Mouse (Mus musculus) gastrocnemius, postnatal 4 days (tissue): Measurements from ENCODE around the gene Tpcn1. TPM values are rescaled to one million over a fixed set of nuclear protein-coding genes. Genes with fewer than 3 reads are reported as not detected.

Experiments
- DNase-seq, 2 experiments: peaks; one replicate each; pipeline ENCODE4 v3.0.0; 2021 to 2022; ENCODE audit warnings: low spot score in 2 of 2, mixed read lengths in 2 of 2
- total RNA-seq, 2 experiments: library from RNA; stranded (reverse); gene quantifications; 2 replicates each; pipeline ENCODE4 v1.2.3; 2021

Tpcn1 gene
- total RNA-seq, 2 experiments from 2014 or later, result 77.7 to 81.3 TPM

DNA sequence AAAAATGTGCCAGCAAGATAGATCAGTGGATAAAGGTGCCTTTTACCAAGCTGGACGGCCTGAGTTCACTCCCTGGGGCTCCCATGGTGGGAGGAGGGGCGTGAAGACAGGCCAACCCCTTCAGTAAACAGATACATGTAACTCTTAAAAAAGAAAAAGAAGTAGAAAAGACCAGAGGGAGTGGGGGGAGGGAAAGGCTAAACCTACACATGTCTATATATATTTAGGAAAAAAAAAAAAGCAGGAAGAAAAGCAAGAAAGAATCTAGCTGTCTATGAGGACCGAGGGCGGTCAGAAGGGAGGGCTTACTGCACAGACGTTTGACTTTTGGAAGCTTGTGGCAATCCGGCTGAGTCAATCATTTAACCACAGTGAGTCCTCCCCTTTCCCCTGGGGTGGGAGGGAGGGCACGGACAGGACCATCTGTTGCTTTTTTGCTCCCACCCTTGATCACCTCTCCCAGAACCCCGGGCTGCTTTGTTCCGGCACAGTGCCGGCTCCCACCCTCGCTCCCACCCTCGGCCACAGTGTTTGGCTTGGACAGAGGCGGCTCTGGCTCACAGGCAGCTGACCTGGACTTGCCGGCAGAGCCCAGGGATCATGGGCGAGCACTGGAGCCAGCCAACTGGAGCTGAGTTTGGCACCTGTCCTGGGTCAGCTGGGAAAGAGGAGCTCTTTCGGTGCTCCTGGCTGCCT is 27.7 kb downstream of the Tpcn1 start:
- peak; percentile 53 to 85 for DNase-seq

DNA sequence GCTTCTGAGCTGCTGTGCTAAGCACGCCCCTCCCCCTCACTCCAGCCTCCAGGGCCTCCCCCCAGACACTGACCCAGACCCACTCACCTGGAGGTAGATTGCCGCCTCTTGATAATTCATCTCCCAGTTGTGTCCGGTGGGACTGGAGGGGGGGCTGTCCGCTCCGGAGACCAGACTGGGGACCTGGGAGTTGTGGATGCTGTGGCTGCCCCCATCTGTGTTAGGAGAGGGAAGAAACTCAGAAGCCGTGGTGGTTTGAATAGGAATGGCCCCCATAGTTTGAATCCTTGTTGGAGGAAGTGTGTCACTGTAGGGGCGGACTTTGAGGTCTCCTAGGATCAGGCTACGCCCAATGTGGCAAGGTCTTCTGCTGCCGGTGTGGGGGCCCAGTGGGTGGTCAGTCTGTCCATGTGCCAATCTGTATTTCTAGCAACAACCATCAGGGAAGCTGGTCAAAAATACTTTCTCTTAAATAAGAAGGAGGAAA is 28.3 kb downstream of the Tpcn1 start:
- no peak for DNase-seq

DNA sequence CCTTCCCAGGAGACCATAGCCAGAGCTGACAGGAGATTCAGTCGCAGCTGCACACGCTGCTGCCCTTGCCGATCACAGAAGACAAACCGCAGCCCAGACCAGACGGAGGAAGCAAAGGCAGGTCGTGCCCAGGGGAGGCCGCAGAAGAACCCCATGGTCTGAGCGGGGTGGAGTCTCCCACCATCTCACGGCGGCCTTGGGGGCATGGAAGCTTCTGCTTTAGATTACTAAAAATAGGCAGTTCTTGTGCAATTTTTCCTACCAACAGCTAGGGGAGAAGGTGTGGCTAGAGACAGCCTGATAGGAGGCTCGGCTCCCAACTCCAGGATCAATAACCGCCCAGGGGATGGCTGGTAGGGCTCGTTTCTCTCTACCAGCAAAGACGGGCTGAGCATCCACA is 29.7 kb downstream of the Tpcn1 start:
- DNase-seq, result no peak

DNA sequence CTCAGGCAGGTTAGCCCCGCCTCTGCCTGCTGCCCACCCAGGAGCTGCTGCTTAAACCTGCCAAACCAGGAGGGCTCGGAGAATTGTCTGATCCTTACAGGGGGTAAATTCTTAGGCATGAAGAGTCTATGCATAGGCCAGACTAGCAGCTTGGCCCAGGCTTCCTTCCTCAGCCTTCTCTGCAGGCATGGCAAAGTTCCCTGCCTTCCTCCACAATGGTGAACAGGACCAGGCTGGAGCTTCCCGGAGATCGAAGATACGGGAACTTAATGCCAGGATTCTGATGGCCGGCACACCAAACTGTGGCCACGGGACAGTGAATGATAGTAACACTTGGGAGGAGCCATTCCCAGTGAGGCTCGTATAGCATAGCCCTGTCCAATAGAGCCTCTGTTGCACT is 30.4 kb downstream of the Tpcn1 start:
- no peak for DNase-seq

DNA sequence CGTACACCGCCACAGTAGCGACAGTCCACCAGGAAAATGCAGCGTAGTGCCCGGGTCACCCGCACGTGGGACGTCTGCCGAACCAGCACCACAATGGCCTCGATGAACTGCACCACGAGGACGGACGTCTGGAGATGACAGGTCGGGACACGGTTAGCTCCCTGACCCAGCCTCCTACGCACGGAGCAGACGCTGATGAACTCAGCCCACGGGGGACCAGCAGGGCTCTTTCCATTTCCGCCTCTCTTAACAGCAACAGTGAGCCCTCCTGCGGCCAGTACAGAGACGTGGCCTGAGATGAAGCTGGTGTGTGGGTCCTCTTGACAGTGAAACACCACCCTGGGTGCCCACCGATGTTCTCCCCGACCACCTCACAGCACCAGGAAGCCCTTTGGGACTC is 32.6 kb downstream of the Tpcn1 start:
- DNase-seq, result no peak

DNA sequence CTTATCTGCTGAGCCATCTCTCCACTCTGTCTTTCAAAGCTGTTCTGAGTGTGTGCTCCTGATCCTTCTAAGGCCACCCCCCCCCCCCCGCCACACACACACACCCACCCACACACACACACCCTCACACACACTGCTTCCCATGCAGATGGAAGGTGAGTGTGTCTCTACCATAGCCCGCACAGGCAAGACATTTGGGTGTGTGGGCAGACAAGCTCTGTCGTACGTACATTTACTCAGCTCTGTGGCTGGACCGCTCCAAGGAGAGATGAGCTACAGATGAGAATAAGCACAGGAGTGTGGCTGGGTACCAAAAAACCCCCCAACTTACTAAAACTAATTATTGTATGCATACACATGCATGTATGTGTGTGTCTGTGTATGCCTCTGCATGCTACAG is 37.8 kb downstream of the Tpcn1 start:
- no peak for DNase-seq

DNA sequence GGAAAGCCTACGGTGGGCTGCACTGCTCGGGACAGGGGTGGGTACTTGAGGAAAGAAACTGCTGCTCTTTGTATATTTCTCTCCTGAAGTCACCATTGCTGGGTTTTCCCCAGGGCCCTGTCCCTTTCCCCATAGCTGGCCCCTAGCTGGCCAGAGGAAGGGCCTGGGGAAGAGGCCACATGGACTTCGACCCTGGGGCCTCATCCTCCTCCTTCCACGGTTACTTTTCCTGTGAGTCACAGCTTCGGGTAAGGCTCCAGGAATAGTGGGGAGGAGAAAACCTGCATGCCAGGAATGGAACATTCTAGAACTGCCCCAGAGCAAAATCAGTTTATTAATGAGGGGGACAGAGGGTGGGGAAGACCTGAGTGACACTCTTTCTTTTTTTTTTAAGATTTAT is 38.3 kb downstream of the Tpcn1 start:
- DNase-seq, result no peak

DNA sequence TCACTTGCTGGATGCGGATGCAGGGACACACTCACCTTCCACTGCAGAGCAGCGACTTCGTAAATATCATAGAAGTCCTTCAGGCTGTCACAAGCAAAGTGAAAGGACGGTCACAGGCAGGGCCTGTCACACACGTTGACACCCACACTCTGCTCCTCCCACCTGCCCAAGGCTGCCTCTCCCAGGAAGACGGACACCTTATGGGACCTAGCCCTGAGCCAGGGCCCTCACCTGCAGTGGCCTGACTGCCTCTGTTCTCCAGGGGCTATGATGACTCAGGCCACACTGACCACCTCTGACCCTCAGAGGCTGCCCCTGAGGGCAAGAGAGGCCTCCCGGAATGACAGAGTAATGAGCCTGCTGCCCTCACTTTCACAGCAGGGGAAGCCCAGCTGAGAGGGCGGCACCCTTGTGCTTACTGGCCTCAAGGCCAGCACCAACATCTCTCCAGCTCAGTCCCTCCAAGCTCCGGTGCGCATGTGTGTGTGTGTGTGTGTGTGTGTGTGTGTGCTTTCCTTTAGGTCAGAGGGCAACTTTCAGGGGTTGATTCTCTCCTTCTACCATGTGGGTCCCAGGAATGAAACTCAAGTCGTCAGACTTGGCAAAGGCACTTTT is 40.1 kb downstream of the Tpcn1 start:
- no peak for DNase-seq

DNA sequence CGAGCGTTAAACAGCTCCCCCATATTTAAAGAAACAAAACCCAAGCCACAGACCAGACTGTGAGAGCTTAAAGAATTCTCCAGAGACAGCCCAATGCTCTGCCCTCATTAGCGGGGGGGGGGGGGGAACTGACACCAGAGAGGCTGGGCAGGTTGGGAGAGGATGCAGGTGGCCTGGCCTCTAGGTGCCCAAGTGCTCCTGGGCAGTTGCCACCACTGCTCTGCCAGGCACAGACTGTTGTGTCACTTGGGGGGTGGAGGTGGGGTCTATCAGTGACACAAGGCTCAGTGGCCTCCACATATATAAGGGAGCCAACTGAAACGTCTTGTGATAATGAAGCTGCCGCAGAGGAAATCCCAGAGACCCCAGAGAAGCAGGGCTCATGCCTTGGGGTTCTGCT is 51.8 kb downstream of the Tpcn1 start:
- no peak for DNase-seq

DNA sequence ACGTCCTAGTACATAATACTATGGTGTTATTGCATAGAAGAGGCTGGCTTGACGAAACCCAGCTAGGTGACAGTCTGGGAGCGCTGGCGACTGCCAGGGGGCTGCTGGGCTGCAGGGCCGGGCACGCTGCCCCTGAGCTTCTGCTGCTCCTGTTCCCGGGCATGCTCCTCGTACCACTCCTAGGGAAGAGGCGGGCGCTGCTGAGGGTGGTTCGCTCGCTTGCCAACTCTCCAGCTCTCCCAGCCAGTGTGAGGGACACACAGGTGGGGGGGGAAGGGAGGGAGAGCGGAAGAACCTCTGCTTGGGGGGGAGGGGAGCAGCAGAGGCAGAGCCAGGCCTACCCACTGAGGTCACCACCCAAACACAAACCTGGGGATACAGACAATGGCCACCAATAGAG is 52.4 kb downstream of the Tpcn1 start:
- DNase-seq, result no peak

DNA sequence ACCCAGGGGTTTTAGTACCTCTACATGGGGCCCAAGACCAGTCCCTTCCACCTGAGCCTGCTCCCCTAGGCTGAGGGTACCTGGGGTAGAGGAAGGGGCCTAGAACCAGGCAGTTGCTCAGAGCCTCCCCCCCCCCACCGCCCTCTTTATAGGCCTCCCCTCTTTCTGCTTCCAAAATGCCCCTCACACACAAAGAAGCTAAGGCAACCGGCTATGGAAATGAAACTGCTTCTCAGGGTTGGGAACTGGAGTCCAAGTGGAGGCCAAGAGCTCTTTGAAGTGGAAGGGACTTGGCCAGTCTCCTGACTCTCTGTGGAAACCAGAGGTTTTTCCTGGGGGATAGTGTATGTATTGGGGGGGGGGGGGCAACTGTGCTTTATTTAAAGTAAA is 53.8 kb downstream of the Tpcn1 start:
- DNase-seq, result no peak

DNA sequence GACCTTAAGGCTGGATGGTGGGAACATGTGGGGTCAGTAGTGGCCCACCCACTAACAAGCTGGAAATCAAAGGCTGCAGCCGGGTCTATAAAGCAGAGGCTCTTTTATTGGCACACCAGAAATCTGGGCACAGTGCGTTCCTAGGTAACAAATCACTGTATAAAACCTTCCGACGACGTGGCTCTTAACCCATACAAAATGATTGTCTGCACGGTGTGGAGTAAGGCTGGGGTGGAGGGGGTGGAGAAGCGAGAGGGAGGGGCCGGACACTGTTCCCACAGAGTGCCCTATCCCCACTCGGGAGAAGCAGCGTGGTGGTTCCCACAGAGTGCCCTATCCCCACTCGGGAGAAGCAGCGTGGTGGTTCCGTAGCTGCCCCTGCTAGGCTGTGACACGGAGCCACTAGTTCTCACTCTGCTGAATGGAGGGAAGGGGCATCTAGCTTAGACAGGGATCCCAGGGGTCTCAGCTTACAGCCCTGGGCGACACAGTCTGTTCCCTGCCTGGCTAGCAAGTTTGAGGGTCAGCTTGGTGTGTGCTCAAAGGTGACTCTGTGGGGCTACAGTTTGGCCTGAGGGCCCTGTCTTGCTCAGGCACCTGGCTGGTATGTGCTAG is 54.3 kb downstream of the Tpcn1 start:
- no peak for DNase-seq

DNA sequence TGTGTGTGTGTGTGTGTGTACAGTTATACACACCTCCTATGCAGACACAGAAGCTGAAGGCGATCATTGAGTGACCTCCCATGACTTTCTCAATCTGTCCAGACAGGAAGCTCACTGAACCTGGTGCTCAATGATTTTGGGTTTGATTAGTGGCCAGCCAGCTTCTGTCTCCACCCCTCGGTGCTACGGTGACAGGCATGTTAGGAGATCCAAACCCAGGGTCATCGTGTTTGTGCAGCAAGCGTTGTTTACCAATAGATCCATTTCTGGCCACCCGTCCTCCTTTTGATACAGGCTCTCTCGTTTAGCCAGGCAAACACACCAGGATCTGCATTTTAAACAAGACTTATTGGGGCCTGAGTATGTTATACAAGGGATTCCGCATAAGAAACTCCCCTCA is 56.8 kb downstream of the Tpcn1 start:
- DNase-seq, result no peak

DNA sequence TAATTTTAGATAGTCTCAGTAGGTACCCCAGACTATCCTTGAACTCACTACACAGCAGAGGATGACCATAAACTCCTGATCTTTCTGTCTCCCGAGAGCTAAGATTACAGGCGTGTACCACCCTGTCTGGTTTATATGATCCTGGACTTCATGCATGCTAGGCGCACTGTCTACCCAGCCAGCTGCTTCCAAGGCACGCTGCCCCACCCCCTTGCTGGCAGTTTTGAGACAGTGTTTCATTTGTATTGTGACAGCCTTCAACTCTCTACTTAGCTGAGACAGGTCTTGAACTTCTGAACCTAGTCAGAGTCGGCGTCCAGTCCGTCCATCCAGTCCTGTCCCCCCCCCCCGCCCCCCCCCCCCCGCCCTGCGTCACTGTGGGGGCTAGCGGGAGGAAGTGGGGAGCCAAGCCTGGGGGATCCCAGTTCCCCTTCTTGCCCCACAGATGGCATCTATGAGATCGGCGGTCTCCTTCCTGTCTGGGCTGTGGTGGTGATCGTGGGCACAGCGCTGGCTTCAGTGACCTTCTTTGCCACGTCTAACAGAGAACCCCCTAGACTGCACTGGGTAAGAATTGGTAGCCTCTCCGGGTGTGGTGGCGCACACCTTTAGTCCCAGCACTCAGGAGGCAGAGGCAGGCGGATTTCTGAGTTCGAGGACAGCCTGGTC is 61.0 kb downstream of the Tpcn1 start:
- DNase-seq, result no peak

DNA sequence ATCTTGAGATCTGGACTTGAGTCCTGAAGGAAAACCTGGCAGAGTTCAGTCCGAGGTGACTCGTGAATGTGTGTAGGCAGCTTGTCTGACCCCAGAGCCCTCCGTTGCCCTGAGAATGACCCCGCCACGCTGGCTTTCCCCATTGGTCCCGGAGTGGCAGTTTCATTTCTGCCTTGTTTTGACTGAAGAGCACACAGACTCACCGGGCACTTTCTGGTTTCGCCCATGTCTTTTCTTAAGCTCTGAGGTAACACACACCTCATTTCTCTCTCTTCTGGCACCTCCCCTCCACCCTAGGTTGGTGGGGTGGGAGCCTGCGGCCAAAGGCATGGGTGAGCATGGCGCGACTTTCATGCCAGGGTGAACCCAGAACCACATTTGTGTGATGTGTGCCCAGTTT is 62.2 kb downstream of the Tpcn1 start:
- no peak for DNase-seq

DNA sequence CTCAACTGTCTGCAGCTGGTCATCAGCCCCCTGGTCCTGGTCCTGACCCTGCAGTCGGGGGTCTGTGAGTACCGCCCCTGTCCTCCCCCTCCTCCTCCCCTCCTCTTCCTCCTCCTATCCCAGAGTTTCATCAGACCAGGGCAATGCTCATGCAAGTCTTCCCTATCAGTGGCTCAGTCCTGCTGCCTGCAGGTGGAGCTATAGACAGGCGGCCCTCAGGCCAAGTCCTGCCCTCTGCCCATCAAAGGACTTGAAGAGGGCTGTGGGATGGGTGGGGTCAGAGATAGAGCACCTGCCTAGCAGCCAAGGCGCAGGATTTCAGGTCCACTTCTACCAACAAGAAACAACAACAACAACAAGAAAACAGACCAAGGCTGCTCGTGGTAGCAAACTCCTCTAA is 62.7 kb downstream of the Tpcn1 start:
- no peak for DNase-seq

DNA sequence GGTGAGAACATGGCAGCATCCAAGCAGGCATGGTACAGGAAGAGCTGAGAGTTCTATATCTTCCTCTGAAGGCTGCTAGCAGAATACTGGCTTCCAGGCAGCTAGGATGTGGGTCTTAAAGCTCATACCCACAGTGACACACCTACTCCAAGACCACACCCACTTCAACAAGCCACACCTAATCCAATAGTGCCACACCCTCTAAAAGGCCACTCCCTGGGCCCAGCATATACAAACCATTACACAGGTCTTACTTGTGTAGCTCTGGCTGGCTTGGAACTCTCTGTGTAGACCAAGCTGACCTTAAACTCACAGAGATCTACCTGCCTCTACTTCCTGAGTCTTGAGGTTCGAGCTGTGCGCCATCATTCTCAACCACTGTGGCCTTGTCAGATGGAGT is 63.7 kb downstream of the Tpcn1 start:
- no peak for DNase-seq

DNA sequence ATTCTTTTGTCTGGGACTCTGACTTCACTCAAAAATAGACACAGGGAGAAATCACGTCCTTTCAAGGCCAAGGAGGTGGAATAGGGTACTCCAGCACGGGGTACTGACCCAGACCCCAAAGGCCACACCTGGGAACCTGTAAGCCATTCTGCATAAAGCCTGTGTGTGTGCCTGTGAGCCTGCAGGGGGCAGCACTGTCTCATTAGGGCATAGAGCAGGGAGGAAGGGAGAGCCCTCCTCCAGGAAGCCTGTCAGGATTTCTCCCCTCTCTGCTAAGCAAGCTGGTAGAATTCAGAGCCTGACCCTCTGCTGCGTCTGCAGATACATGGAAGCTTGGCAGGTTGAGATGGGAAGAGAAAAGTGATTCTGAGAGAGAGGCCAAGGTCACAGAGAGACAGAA is 65.8 kb downstream of the Tpcn1 start:
- DNase-seq, result no peak

DNA sequence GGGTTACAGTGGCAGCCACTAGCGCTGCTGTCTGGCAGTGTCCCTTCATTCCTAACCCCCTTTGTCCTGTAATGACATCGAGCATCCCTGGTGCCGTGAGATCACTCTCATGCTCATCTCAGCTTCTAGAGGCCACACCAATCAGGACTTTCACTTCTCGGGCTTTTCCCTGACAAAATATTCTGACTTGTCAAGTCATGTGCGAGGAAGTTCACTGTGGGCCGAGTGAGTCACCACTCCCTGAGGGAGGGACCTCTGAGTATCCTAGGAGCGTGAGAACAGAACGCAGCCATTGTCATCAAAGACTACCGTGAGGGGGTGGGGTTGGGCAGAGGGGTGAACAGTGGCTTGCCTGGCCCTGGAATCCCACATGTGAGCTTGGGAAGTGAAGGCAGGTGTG is 70.9 kb downstream of the Tpcn1 start:
- DNase-seq, result no peak

DNA sequence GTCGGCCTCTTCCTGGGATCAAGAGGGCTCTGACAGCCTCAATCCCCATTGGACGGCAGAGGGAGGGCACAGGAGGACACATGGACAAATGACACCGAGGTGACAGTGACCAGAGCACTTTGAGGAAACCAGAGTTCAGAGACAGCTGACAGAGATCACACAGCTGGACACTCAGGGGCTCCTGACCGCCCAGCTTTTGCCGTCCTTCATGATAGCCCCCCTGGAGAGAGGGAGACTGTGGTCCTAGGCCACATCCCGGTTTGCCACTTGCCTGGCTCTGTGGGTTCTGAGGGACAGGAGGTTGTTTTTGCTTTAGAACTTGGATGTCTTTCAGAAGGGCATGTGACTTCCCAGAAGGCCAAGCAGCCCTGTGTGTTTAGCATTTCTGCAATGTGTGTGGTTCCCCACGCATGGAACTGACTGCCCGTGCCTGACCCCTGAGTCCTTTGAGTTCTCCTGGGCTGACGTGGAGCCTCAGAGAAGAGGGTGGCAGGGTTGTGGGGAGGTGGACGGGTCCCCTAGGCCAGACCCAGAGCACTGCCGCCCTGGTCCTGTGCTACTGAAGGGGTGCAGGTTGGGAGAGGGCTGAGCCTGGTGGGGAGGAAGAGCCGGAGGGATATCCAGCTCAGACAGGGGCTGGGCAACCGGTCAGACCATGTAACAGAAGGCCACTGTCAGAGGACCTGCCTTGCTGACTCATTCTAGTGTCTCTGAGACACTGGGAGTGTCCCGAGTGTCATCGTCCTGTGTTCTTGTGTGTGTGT is 72.1 kb downstream of the Tpcn1 start:
- DNase-seq, result no peak

DNA sequence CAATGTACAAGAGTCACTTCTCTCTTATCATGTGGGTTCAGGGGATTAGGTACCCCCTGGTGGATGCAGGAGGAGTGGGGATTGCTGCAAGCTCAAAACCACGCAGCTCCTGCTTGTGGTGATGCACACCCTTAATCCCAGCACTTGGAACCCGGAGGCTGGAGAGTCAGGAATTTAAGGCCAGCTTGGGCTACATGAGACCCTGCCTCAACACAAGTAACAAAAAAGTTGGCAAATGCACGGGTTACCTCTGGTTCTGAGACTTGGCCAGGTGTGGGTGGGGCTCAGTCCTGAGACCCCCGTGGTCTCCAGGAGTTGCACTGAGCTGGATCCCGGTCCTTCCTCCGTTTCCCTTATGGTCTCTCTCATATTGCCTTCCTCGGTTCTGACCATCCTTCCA is 73.0 kb downstream of the Tpcn1 start:
- no peak for DNase-seq
